17 mouse cellular contexts compared by ENCODE assay signal in genomic region chr8:125024085-125024484, GRCm38 (mm10).
"Had no signal": no experiment of that assay in that cellular context is flagged by ENCODE, and none has a peak within 500 bp of the region (broad histone marks: within the 10 kb centered on the region; RNA-seq: fewer than 3 reads in every experiment).

No protein-coding gene starts in this region.

- H3K4me3 ChIP-seq: kidney, embryonic 15.5 days; limb, embryonic 10.5 days; limb, embryonic 13.5 days; liver, embryonic 13.5 days; midbrain, embryonic 12.5 days; midbrain, embryonic 15.5 days; neural tube, embryonic 12.5 days; neural tube, embryonic 15.5 days had no signal

- H3K9ac ChIP-seq: kidney, embryonic 15.5 days; limb, embryonic 13.5 days; liver, embryonic 13.5 days; lung, embryonic 14.5 days; midbrain, embryonic 12.5 days; midbrain, embryonic 15.5 days; neural tube, embryonic 12.5 days; neural tube, embryonic 15.5 days had no signal

- H3K27me3 ChIP-seq: kidney, embryonic 15.5 days; limb, embryonic 13.5 days; liver, embryonic 13.5 days; midbrain, embryonic 12.5 days; midbrain, embryonic 15.5 days; neural tube, embryonic 12.5 days; neural tube, embryonic 15.5 days had no signal

- DNase-seq: kidney, postnatal 10 days; kidney, postnatal 36 days; layer of hippocampus, adult 9-11 months; liver; liver, embryonic 13.5 days; lung, embryonic 14.5 days; thymus, adult 18-20 months; thymus, postnatal 36 days had no signal

- ATAC-seq: lung, postnatal 0 days; midbrain, embryonic 15.5 days had no signal

- H3K4me1 ChIP-seq: kidney, embryonic 15.5 days; limb, embryonic 10.5 days; liver, embryonic 13.5 days; midbrain, embryonic 12.5 days; midbrain, embryonic 15.5 days; neural tube, embryonic 12.5 days had no signal

- H3K27ac ChIP-seq: kidney, embryonic 15.5 days; limb, embryonic 10.5 days; limb, embryonic 13.5 days; liver, embryonic 13.5 days; macrophage; midbrain, embryonic 12.5 days; midbrain, embryonic 15.5 days; neural tube, embryonic 12.5 days; neural tube, embryonic 15.5 days had no signal

- H3K4me2 ChIP-seq: kidney, embryonic 15.5 days; limb, embryonic 13.5 days; liver, embryonic 13.5 days; lung, embryonic 14.5 days; midbrain, embryonic 12.5 days; midbrain, embryonic 15.5 days; neural tube, embryonic 12.5 days; neural tube, embryonic 15.5 days had no signal

- H3K9me3 ChIP-seq: kidney, embryonic 15.5 days; limb, embryonic 10.5 days; limb, embryonic 13.5 days; liver, embryonic 13.5 days; midbrain, embryonic 12.5 days; midbrain, embryonic 15.5 days; neural tube, embryonic 12.5 days; neural tube, embryonic 15.5 days had no signal
